Comparison of ENCODE assay signal across 13 mouse cellular contexts in the genomic region with DNA sequence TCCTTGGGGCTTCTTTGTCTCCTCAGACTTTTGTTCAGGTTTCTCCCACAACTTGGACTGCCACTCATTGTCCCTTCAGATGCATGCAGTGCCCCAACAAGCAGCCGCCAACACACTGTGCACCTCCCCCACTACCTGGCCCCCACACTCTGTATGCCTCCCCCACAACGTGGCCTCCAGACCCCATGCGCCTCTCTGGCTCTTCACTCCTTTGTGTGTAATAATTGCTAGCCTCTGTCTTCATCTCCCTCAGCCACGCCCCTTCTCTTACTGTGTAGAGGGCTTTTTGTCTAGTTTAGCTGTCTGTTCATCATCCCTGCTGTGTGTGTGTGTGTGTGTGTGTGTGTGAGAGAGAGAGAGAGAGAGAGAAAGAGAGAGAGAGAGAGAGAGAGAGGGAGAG.
DNase-seq lines count a peak whose midpoint lies in the region; ATAC-seq and TF ChIP-seq lines count a peak whose summit lies in the region.
"Had no signal": no experiment of that assay in that cellular context is flagged by ENCODE, and none has a peak within 500 bp of the region (broad histone marks: within the 10 kb centered on the region; RNA-seq: fewer than 3 reads in every experiment).

No protein-coding gene starts in this region.

- H3K9ac ChIP-seq in neural tube, embryonic 12.5 days: no peak overlapping the region
- no peak overlapping the region for H3K9ac ChIP-seq in neural tube, embryonic 15.5 days (replicated peaks)
- H3K9ac ChIP-seq in forebrain, embryonic 15.5 days (replicated peaks): no peak overlapping the region
- no peak overlapping the region for H3K9ac ChIP-seq in hindbrain, postnatal 0 days (replicated peaks; ENCODE audit: low read length)
- H3K9ac ChIP-seq: heart, embryonic 13.5 days; limb, embryonic 15.5 days; lung, embryonic 14.5 days had no signal

- H3K4me3 ChIP-seq in neural tube, embryonic 12.5 days: no peak overlapping the region
- no peak overlapping the region for H3K4me3 ChIP-seq in neural tube, embryonic 15.5 days (replicated peaks)
- H3K4me3 ChIP-seq in forebrain, embryonic 15.5 days: no peak overlapping the region
- H3K4me3 ChIP-seq in hindbrain, postnatal 0 days (ENCODE audit: low read length): no peak overlapping the region
- H3K4me3 ChIP-seq: heart, embryonic 13.5 days; limb, embryonic 15.5 days had no signal

- peaks cover 19% of the 10 kb centered on the region for H3K4me1 ChIP-seq in neural tube, embryonic 12.5 days
- 0 out of 2 replicates have a peak, but pooled peaks cover 7% of the 10 kb centered on the region for H3K4me1 ChIP-seq in neural tube, embryonic 15.5 days
- H3K4me1 ChIP-seq in forebrain, embryonic 15.5 days: peaks cover 17% of the 10 kb centered on the region
- peaks cover 4% of the 10 kb centered on the region; the same call in 1 of the 2 replicates for H3K4me1 ChIP-seq in hindbrain, postnatal 0 days (ENCODE audit: insufficient read depth, low read length)

- H3K36me3 ChIP-seq in neural tube, embryonic 12.5 days: no peaks in the 10 kb centered on the region
- H3K36me3 ChIP-seq in neural tube, embryonic 15.5 days: no peaks in the 10 kb centered on the region
- H3K36me3 ChIP-seq in forebrain, embryonic 15.5 days: no peaks in the 10 kb centered on the region
- no peaks in the 10 kb centered on the region for H3K36me3 ChIP-seq in hindbrain, postnatal 0 days (ENCODE audit: insufficient read depth, low read length)
- H3K36me3 ChIP-seq: heart, embryonic 13.5 days; limb, embryonic 15.5 days had no signal

- no peak overlapping the region for H3K27ac ChIP-seq in neural tube, embryonic 12.5 days
- H3K27ac ChIP-seq in neural tube, embryonic 15.5 days (replicated peaks): no peak overlapping the region; the same call in 1 of the 2 replicates
- peak overlapping the region; percentile 81 for H3K27ac ChIP-seq in forebrain, embryonic 15.5 days (replicated peaks)
- H3K27ac ChIP-seq in hindbrain, postnatal 0 days: peak overlapping the region; percentile 34; the same call in 1 of the 2 replicates
- H3K27ac ChIP-seq: heart, embryonic 13.5 days; limb, embryonic 15.5 days had no signal

- WGBS in neural tube, embryonic 12.5 days: 11% methylated on average over 4 of the region's 4 CpGs
- WGBS in neural tube, embryonic 15.5 days: 10% methylated on average over 4 of the region's 4 CpGs
- WGBS in forebrain, embryonic 15.5 days: 3% methylated on average over 4 of the region's 4 CpGs
- 13% methylated on average over 4 of the region's 4 CpGs for WGBS in hindbrain, postnatal 0 days

- no peak for TF ChIP-seq CTCF in hindbrain, postnatal 0 days (IDR thresholded peaks at IDR 0.05; ENCODE audit: low read depth)

- no peaks in the 10 kb centered on the region for H3K9me3 ChIP-seq in neural tube, embryonic 12.5 days
- H3K9me3 ChIP-seq in neural tube, embryonic 15.5 days (replicated peaks): no peaks in the 10 kb centered on the region
- H3K9me3 ChIP-seq in forebrain, embryonic 15.5 days: no peaks in the 10 kb centered on the region
- no peaks in the 10 kb centered on the region for H3K9me3 ChIP-seq in hindbrain, postnatal 0 days (ENCODE audit: low read length)
- H3K9me3 ChIP-seq: heart, embryonic 13.5 days; limb, embryonic 15.5 days had no signal

- intact Hi-C loops in left cerebral cortex, postnatal 25 days (cut with DNase I): no loop called here

- no peak for DNase-seq in hindbrain, postnatal 0 days (ENCODE audit: low spot score)
- peak; percentile 68 for DNase-seq in retina, embryonic 14.5 days (ENCODE audit: low spot score)
- no peak for DNase-seq in left cerebral cortex, postnatal 25 days (ENCODE audit: low spot score in 2 of 2)
- no peak for DNase-seq in adrenal gland, adult (ENCODE audit: inconsistent age in 2 of 2, low spot score in 1 of 2)
- no peak for DNase-seq in kidney, postnatal 36 days
- DNase-seq: adrenal gland, postnatal 10 days; gastrocnemius, postnatal 14 days; lung, embryonic 14.5 days had no signal

- peak; percentile 48; the same call in 1 of the 2 replicates for ATAC-seq in neural tube, embryonic 12.5 days (ENCODE audit: low FRiP score, low read depth)
- no peak for ATAC-seq in neural tube, embryonic 15.5 days (ENCODE audit: low FRiP score)
- peak; percentile 84 for ATAC-seq in forebrain, embryonic 15.5 days (replicated peaks)
- peak; percentile 44; the same call in 1 of the 2 replicates for ATAC-seq in hindbrain, postnatal 0 days

- no peak overlapping the region for H3K4me2 ChIP-seq in neural tube, embryonic 12.5 days (replicated peaks)
- H3K4me2 ChIP-seq in neural tube, embryonic 15.5 days: no peak overlapping the region
- no peak overlapping the region for H3K4me2 ChIP-seq in forebrain, embryonic 15.5 days (replicated peaks)
- H3K4me2 ChIP-seq in hindbrain, postnatal 0 days (ENCODE audit: low read depth, low read length): no peak overlapping the region
- H3K4me2 ChIP-seq: heart, embryonic 13.5 days; limb, embryonic 15.5 days; lung, embryonic 14.5 days had no signal

- no peaks in the 10 kb centered on the region for H3K27me3 ChIP-seq in neural tube, embryonic 12.5 days (replicated peaks)
- H3K27me3 ChIP-seq in neural tube, embryonic 15.5 days (replicated peaks): no peaks in the 10 kb centered on the region
- no peaks in the 10 kb centered on the region for H3K27me3 ChIP-seq in forebrain, embryonic 15.5 days
- no peaks in the 10 kb centered on the region for H3K27me3 ChIP-seq in hindbrain, postnatal 0 days (ENCODE audit: insufficient read depth, low read length)
- H3K27me3 ChIP-seq: limb, embryonic 15.5 days had no signal

Comparison
In these comparisons a context has a peak if more than half of its experiments do, and no peak if none do; other contexts are left out.
1. H3K27ac ChIP-seq: peak in forebrain, embryonic 15.5 days (single experiment) and hindbrain, postnatal 0 days (single experiment); none in neural tube, embryonic 12.5 days (single experiment) and neural tube, embryonic 15.5 days (single experiment).